Mouse (Mus musculus): ENCODE results near the gene Trim59.
"Not testable (repeated sequence)": the region's sequence is repeated elsewhere in the genome, so short reads cannot be mapped to it uniquely, and the experiment has no call there.

The Trim59 gene

DNA sequence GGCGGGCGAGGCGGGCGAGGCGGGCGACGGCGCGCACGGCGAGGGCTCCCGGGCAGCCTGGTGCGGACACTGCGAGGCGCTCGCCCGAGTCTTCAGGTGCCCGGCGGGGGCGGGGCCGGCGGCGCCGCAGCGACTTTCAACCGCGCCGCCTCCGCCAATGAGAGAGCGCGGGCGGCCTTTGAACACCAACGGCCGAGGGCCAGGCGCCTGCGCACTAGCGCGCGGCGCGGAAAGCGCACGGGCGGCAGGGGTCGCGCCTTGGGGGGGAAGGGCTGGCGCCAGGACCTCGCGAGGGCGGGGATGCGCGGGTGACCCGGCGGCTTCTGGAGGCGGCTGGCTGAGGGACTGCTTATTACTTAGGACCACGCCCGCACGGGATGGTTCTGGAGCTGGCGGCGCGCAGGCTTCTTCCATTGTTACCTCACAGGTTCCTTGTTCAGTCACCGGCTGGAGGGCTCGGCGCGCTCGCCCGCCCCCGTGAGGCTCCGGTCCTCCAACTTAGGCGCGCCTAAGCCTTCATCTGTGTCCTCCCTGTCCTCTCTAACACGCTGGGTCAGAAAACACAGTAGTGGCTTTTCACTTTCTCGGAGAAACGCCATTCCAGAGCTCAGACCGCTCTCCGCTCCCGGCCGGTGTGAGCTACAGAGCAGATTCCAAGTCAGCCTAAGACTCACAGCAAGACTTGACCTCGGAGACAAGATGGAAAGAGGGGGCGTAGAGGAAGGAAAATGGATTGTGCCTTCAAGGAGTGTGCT, at the start of gene Trim59:
Gene Trim59 (minus strand): TSS at position 111 of the 755 bp plus-strand sequence.
- DNase-seq, result peak; percentile 94

DNA sequence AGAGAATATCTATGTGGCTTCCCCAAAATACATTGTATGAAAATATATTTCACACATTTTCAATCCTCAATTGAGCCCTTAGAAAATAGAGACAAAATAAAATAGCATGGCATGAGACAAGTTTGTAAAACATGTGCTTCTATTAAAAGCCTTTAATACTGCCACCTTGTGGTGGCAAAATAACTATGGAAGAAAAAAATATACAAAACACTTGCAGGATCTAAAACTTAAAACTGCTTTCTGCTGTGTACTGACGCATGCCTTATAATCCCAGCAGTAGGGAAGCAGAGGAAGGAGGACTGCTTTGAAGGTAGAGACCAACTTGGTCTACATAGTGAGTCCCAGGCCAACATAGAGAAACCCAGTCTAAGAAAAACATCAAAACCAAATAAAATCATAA, 19.4 kb upstream of the Trim59 start:
- no peak for DNase-seq

DNA sequence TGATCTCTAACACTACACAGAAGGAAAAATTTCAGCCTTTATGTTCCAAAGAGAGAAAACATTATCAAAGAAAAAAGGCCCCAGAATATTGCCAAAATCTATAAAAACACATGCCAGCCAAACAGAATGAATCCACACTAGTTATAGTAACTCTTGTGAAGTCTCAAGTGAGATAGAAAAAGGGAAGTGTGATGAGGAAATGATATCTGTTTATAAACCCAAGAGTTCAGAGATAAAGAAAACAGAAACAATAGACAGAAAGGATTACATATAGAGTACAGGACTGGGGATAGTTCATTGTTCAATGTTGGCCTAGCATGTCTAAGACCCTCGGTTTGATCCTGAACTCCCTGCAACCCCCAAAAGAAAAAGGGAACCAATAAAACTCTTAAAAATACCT, 18.2 kb upstream of the Trim59 start:
- no peak for DNase-seq

DNA sequence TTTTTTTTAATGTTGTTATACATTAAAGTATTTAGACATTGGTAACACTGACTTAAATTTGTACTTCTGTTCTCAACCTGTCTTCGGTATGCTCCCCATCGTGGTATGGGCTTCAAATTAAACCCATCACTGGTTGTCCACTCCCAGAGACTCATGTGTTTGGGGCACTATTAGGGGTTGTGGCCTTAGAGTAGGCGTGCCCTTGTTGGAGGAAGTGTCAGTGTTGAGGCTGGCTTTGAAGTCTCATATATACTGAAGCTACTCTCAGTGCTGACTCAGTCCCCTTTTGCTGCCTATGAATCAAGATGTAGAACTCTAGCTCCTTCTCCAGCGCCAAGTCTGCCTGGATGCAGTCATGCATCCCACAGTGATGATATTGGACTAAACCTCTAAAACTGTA, 16.1 kb upstream of the Trim59 start:
- DNase-seq, result no peak

DNA sequence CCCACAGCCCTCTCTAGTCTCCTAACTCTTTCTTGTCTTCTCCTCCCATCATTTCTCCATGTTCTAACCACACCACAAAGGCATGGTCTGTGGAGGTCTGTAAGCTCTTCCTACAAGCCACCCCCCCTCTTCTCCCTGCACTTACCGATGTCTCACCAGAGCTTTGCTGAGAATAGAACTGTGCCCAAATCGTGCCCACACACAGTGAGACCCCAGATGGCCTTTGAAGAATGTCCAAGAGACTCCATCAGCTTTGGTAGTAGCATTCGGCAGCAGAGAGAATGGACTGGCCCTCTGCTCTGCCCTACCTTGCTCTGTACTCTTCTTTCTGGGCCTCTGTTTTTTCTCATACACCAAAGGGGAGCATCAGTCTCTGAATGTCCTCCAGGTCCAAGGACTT, 11.3 kb upstream of the Trim59 start:
- DNase-seq, result no peak

DNA sequence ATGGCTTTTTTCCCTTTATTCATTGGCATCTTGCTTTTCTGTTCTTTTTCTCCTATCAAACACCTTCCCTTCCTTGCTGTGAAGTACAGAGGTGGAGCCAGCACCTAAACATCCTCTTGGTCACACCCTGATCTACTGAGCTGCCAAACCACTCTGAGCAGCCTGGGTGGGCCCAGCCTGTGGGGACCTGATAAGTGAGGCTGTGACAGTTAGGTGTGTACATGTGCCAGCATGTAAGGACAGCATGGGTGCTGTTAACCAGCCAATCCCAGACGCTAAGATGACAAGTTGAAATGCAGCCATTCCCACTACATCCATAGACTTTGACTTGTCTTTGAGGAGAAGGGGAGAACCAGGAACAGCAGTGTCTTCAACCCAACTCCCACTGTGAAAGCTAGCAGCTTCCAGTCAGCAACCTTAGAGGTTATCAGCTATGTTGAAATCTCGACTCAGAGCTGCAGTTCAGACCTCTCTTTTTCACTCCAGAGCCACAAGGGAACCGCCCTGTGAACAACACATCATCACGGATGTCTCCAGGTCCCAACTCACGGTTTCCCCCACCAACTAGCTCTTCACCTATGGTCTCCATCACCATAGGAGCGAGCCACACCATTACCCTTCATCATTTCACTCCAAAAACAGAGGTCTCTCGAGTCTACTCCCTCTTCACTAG, 10.3 kb upstream of the Trim59 start:
- DNase-seq, result no peak

DNA sequence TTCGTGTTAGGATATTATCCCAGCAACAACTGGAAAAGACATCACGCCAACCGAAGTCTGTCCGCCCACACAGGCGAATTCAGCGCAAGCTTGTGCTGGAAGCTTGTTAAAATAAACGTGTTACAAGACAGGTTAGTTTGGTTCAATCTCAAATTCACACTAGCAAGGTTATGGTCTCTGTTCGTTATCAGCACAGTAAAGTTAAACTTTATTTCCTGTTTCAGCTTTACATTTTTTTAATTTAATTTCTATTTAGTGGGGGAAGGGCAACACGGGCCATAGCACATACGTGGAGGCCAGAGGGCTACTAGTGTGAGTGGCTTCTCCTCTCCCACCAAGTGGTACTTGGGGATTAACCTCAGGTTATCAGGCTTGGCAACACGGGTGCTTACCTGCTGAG, 7.3 kb upstream of the Trim59 start:
- no peak for DNase-seq

DNA sequence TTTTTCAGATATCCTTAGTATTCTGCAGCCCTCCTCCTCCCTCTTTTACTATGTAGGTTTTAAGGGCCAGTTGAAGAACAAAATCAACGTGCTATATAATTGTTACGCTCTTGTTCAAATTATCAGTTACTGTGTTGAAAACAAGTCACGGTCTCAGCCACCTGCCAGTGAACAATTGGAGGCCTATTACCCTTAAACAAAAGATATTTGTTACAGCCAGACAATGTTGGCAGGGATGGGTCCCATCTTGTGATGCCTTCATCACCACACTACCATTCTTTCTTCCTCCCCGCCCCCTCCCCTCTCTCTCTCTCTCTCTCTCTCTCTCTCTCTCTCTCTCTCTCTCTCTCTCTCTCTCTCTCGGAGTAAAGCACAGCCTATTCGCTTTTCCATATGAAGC, 4.5 kb upstream of the Trim59 start:
- no peak for DNase-seq

DNA sequence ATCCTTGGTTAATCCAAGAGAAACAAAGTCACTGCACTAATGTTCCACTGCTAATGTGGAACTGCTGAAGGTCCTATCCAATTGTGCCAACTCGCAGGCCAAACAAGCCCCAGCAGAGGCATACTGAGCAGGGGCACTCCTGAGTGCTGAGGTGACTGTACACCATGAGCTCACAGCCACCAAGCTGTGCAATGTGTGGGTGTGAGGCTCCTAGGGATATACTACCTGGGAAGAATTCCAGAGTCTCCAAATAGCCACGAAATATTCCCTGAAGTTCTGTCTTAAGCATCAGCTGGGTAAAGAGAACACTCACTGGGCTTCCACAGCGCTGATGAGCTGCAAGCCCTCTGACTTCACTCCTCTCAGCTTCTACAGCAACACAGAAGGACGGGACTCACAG, 3.1 kb upstream of the Trim59 start:
- DNase-seq, result no peak

DNA sequence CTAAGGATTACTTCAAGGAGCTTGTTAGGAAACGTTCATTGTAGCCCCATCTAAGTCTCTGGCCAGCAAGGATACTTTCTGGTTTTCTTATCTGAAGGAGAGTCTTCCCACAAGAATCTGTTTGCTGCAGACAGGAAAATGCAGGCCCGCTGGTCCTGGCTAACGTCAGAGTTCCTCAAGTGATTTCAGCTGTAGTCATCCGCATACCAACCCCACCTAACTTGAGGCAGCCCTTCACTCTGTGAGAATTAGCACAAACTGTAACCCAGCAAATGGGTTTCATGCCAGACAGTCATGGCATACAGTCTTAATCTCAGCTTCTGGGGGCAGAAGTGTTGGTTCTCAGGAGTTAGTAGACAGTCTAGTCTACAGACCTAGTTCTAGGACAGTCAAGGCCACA, 2.0 kb upstream of the Trim59 start:
- DNase-seq, result no peak

DNA sequence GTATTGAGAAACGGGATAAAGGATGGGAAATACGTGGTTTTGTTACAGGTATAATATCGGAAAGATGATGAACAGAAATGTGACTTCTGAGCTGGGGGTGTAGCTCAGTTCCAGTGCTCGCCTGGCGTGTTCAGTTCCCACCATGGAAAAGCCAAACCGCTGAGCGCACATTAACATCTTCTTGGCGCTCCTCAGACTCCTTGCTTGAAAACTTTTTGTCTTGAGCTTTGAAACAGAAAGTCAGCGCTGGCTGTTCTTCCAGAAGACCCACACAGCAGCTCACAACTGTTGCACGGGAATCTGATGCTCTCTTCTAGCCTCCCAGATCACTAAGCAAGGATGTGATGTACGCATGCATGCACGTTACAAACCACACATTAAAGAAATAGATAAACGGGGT, 1.2 kb upstream of the Trim59 start:
- DNase-seq, result no peak

DNA sequence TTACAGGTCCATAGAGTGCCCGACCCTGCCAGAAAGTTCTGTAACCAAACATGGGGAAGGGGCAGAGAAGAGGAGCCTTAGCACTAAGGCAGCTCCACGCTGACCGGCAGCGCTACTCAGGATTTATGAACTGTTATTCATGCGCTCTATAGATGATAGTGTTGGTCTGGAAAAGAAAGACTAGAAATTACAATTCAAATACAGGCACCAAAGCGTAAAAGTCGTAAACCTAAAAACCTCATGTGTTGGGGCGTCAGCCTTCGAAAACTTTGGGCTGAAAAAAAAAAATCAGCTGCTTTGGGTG, 797 bp upstream of the Trim59 start:
- no peak for DNase-seq

DNA sequence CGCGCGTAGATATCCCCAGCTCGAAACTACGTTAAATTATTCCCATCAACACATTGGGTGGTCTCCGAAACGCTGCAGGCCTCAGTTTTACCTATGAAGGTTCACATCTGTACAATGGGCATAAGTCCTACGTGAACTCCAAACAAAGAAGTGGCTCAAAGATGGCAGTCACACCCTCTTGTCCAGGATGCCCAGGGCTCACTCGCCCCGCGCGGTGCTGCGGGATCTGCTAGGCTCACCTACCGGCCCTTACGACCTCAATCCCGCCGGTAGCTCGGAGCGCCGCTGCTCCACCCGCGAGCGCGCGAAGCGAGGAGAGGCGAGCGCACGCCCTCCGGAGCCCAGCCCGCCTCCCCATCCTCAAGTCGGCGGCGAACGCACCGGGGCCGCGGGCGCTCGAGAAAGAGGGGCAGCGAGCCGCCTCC, 376 bp downstream of the Trim59 start:
- DNase-seq, result no peak

DNA sequence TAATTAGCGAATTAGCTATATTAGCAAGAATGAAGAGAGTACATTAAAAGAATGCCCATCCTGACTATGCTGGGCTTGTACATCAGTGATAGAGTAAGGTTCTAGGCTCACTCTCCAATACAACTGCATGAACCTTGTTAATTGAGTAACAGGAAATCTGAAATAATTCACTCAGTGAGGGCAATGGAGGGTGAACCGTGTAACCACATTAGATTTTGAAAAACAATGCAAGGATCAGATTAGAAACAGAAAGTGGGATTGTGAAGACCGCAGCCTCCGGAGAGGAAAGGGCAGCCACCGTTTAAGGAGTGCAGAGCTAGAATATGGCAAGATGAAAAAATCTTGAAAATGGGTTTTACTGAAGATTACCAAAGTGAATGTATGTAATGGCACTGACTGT, 3.3 kb downstream of the Trim59 start:
- no peak for DNase-seq

DNA sequence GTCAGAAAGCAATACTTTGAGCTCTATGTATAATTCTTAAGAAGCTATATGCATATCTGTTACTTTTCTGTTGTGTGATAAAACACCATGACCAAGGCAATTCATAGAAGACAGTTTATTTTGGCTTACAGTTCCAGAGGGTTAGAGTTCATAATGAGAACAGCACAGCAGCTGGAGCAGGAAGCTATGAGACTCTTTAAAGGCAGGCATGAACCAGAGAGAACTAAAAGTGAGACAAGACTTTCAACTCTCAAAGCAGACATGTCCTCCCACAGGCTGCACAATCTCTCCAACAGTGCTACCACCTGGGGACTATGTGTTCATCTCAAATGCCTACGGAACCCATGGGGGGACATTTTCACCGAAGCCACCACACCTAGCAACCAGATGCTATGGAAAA, 4.5 kb downstream of the Trim59 start:
- no peak for DNase-seq

DNA sequence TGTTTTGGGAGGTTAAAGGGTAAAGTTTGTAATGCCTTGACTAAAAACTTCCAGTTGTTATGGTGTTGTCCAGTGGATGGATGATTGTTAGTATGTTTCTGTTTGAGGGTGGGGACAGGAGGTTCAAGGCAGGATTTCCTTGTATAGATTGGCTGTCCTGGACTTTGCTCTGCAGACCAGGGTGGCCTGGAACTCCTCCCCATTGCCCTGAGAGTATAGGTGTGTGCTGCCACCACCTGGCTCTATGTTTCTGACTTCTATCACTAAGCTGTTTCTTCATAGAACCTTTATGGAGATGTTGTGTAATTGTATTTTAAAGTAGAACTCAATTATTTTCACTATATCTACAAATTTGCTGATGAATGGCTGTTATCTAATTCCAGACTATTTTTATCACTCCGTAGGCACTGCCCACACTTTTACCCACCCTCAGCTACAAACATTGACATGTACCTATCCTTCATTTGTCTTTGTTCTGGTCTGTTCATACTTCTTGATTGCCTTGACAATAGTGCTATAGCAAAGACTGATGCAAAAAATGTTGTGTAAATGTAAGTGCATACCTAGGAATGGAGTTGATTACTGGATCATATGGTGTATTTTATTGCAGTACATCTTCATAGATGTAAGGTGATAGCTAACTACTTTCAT, 18.3 kb downstream of the Trim59 start:
- peak; percentile 28 for DNase-seq

DNA sequence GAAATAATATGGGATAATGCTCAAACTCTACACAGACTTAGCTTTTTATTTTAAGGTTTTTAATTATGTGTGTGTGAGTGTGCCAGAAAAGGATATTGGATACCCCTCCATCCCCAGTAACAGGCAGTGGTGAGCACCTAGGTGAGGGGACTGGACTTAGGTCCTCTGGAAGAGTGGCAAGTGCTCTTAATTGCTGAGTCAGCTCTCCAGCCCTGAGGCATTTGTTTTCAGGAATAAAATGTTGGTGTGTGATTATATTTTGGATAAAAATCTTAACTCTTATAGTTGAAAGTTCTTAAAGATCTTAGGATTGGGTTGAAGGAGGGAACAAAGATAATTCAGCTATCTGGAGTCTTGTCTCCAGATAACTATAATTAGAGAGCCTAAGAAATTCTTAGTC, 23.8 kb downstream of the Trim59 start:
- no peak for DNase-seq

DNA sequence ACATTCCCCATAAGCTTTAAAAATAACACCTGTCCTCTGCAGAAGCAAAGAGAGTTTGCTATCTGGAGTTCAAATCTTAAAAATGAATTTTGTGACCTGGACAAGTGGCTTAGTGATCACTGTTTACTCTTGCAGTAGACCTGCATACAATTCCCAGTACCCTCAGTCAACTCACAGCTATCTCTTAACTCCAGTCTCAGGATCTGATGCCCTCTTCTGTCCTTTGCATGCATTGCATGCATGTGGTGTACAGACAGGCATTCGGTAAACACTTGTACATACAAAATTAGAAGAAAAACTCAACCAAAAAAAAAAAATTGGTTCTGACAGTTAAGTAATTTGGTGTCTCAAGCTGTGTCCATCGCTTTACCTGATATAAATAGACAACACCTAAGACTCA, 24.3 kb downstream of the Trim59 start:
- peak; percentile 57 for DNase-seq

DNA sequence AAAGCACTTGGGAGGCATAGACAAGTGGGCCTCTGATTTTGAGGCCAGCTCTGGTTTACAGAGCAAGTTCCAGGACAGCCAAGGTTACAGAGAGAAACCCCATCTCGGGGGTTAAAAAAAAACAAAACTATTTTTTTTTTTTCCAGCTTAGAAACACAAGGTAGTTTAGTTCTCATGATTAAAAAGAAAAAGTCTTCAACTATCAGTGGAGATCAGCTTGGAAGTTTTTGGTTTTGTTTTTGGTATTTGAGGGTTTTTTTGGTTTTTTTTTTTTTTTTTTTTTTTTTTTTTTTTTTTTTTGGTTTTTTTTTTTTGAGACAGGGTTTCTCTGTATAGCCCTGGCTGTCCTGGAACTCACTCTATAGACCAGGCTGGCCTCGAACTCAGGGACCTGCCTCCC, 25.9 kb downstream of the Trim59 start:
- DNase-seq, result not testable (repeated sequence)

DNA sequence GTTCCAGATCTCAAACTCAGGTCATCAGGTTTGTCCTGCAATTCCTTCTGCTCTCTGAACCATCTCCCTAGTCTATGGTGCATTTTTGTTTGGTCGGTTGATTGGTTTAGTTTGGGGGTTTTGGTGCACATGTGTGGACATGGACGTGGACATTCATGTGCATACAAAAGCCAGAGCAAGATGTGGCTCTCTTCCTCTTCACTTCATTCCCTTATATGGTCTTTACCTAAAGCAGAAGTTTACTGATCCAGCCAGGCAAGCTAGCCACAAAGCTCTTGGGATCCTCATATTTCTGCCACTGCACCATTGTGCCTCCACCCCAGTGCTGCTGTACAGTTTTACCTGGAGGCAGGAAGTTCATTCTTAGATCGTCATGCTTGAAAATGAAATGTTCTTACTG, 27.4 kb downstream of the Trim59 start:
- DNase-seq, result no peak

DNA sequence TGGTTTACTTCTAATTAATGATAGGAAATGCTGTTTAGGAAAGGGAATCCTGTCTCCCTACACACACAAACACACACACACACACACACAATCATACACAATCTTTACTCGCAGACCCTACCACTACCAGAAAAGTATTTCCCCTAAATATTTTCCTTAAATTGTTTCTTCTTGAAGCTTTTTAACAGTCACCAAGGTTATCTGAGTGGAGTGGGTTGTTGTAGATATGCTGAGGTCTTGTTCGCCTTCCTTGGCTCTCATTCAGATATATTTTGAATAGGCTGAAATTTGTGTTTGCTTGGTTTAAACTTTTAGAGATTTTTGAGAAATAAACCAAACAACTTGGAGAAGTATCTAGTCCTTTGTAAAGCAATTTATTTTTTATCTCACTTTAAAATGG, 35.7 kb downstream of the Trim59 start:
- DNase-seq, result no peak

DNA sequence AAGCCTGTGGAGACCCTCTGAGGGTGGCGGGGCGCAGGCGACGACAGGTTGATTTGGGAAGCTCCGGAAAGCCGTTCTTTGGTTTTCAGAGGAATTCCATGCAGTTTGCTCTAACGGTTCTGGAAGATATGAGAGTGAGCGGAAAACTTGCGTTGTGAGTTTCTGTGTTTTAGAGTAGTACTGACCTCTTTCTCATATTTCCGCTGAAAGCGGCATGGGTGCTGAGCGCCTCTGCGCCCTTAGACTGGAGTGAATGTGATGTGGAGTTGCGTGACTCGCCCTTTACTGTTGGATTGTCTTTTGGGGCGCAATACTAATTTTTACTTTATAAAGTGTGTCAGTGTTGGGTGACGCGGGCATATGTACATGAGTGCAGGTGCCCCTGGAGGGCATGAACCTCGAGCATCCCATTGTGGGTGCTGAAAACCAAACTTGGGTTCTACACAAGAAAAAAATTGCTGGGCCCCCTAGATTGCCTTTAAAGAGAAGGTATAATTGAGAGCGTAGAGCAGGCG, 38.3 kb downstream of the Trim59 start:
- peak; percentile 56 for DNase-seq

DNA sequence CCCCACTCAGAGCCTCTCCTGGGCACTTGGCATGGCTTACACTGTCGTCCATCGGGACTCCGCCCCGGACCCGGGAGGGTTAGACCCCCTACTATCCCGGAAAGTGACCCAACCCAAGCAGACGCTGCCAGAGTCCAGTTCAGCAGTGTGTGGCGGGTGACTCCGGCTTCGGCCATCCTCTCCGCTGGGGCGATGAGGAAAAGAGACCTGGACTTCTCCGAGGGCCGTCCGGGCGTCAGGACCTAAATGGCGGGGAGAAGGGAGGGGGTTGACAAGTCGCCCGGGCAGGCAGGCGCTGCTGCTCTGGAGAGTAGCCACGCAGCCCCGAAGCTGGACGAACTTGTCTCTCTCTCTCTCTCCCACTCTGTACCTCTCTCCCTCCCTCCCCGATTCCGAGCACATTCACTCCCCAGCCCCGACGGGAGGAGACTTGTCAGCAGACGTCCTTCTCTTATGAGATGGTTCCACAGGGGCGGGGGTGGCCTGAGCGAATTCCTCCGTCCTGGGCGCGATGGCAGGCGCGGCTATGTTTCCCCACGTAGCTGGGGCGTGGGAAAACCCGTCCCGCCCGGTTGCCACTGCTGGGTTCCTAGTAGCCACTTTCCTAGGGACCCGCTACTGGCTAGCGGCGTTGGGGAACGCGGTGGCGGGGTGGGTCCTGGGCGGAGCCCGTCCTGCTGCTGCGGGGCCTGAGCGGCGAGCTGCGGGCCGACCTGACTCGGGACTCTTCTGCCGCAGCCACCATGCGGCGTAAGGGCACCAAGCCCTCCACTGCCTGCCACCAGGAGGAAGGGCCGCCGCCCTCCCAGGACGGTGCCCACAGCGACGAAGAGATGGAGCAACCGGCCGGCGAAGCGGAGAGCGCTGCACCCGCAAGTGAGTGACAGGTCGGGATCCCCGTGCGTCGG, 39.0 kb downstream of the Trim59 start:
- DNase-seq, result peak; percentile 63
